Mouse (Mus musculus) midbrain, embryonic 15.5 days (tissue): ENCODE measurements around the gene Gm45711. TPM values are rescaled to one million over a fixed set of nuclear protein-coding genes. Genes with fewer than 3 reads are reported as not detected.
"Not testable (repeated sequence)": the region's sequence is repeated elsewhere in the genome, so short reads cannot be mapped to it uniquely, and the experiment has no call there.

ENCODE experiments used
- ATAC-seq: fragments of 200-750 bp; cut with Nextera tagmentation; replicated peaks from 2 replicates; pipeline ENCODE4 v1.8.0; 2017; ENCODE audit warnings: moderate TSS enrichment
- H3K27ac ChIP-seq: fragments of 300-500 bp; sonication (generic); 2 replicates; pipeline ENCODE4 v1.5.1; 2015; ENCODE audit warnings: mild to moderate bottlenecking, inconsistent platforms
- H3K27me3 ChIP-seq: fragments of 300-500 bp; sonication (generic); replicated peaks from 2 replicates; pipeline ENCODE4 v1.6.1; 2015; ENCODE audit warnings: inconsistent platforms
- H3K36me3 ChIP-seq: fragments of 300-500 bp; sonication (generic); replicated peaks from 2 replicates; pipeline ENCODE4 v1.6.1; 2015; ENCODE audit warnings: inconsistent platforms
- H3K4me1 ChIP-seq: fragments of 300-500 bp; sonication (generic); 2 replicates; pipeline ENCODE4 v1.6.1; 2015; ENCODE audit warnings: inconsistent platforms
- H3K4me2 ChIP-seq: fragments of 300-500 bp; sonication (generic); 2 replicates; pipeline ENCODE4 v1.6.1; 2015; ENCODE audit warnings: inconsistent platforms, mild to moderate bottlenecking, moderate library complexity
- H3K4me3 ChIP-seq: fragments of 300-500 bp; sonication (generic); 2 replicates; pipeline ENCODE4 v1.5.1; 2015; ENCODE audit warnings: mild to moderate bottlenecking, inconsistent platforms
- H3K9ac ChIP-seq: fragments of 300-500 bp; sonication (generic); 2 replicates; pipeline ENCODE4 v1.6.1; 2015; ENCODE audit warnings: mild to moderate bottlenecking, inconsistent platforms
- H3K9me3 ChIP-seq: fragments of 300-500 bp; sonication (generic); 2 replicates; pipeline ENCODE4 v1.6.1; 2016; ENCODE audit warnings: inconsistent platforms
- WGBS: fragments of 180-500 bp; shearing (Covaris S2); methylation state at CpG from one replicate; pipeline ENCODE4 v1.1.7; 2015; ENCODE audit warnings: mixed read lengths; 5-methylcytosine and 5-hydroxymethylcytosine counted together
- polyA plus RNA-seq: library from polyadenylated mRNA; unstranded; fragments of >200 nt; fragmentation: Nextera tagmentation; extraction: Ambion mirVana; gene quantifications from 2 replicates; pipeline ENCODE4 v1.2.1, GENCODE M21; 2015

Gene Gm45711
- polyA plus RNA-seq, 1 experiment from 2014 or later: not detected

DNA sequence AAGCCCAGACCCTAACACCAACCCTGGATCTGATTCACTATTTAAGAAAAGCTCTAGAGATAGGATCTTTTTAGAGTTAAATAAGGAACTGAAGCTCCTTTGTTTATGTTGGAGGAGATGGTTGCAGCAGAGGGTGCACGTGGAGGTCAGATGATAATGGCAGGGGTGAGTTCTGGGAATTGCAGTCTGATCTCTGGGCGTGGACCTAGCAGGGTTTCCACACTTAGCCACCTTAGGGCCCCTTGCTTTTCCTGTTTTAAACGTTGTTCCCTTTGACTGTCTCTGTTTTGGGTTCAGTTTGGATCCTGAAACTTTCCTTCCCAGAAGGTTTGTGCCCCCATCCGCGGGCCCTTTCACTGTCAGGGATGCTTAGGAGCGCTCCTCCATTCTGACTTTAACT, 1.5 kb downstream of the Gm45711 start:
- not testable (repeated sequence) for H3K4me2 ChIP-seq, ATAC-seq
- 66% methylated on average over 6 of the region's 6 CpGs for WGBS

DNA sequence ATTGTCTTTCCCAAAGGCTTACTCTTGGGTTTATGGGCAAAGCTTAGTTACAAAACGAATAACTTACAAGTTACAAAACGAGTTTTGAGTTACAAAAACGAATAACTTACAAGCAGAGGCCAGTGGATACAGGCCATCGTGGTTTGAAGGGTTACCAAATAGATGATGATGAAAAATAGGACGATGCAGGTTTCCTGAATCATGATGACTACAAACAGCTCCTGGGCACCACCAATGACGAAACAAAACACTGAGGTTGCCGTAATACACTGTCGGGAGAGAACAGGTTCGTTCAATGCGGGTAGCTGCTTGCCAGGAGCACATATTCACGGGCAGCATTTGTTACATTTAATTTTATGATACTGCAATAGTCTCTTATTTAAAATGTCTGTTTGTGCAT, 4.9 kb downstream of the Gm45711 start:
- H3K4me3 ChIP-seq: no peak overlapping the region
- H3K27me3 ChIP-seq: no peaks in the 10 kb centered on the region
- H3K4me2 ChIP-seq: no peak overlapping the region
- ATAC-seq: no peak
- no peaks in the 10 kb centered on the region for H3K36me3 ChIP-seq
- WGBS: 89% methylated on average over 11 of the region's 11 CpGs
- no peak overlapping the region for H3K9ac ChIP-seq
- H3K4me1 ChIP-seq: peaks cover 9% of the 10 kb centered on the region; the same call in 1 of the 2 replicates
- no peak overlapping the region for H3K27ac ChIP-seq
- no peaks in the 10 kb centered on the region for H3K9me3 ChIP-seq

More for the DNA sequence above, 1.5 kb downstream of the Gm45711 start:
- not testable (repeated sequence) for H3K27ac ChIP-seq, H3K36me3 ChIP-seq, H3K9ac ChIP-seq, H3K27me3 ChIP-seq, H3K4me3 ChIP-seq, H3K9me3 ChIP-seq, H3K4me1 ChIP-seq

DNA sequence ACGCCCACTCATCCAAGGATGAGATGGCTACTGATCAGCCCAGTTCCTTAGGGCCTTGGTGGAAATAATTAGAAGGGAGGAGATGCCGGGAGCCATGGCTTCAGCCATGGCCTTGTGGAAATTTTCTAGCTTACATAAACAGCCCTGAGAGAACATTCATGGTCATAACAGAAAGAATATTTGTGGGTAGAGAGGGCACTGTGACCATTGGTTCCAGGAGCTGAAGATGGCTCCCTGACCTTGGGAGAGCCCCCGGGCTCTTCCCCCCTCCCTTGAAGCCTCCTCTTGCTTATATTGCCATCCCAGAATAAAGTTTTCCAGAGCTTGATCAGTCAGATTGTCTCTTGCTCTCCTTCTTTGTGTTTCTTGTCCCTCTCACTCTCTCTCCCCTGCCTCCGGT, 7.3 kb downstream of the Gm45711 start:
- not testable (repeated sequence) for H3K9ac ChIP-seq, ATAC-seq, H3K27me3 ChIP-seq, H3K27ac ChIP-seq, H3K4me2 ChIP-seq, H3K4me1 ChIP-seq, H3K4me3 ChIP-seq, H3K36me3 ChIP-seq, H3K9me3 ChIP-seq
- WGBS: 94% methylated on average over 4 of the region's 4 CpGs

DNA sequence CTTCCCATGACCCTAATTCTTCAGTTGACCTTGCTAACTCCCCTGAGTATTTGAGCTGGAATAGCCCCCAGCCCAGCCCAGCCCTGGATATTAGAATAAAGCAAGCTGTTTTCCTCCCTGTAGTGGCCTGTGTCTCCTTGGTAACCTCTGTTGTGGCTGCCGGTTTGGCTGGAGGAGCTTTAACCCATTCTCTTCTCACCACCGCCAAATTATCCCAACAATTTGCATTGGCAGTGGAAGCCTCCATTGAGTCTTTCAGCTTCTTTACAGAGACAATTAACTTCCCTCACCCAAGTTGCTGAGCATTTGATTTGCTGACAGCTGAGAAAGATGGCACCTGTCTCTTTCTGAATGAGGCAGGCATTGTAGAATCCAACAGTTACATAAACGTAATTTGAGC, 8.3 kb downstream of the Gm45711 start:
- 0 out of 2 replicates have a peak, but pooled peaks have one; percentile 72 for ATAC-seq
- WGBS: 2% methylated on average over 3 of the region's 3 CpGs

DNA sequence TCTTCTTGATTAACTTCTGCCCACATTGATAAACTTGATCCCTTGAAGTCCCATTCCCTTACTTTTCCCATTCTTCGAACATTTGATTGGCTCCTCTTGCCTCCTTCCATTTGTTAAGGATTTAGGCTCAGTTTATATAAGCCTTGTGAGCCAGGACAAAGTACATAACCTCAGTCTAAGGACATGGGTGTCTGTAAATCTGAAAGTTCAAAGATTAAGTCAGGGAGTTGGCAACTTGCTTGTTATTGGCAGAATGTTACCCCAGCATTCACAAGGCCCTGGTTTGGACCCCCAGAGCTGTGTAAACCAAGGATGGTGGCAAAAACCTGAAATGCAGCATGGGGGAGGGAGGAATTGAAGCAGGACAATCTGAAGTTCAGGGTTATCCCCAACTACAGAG, 15.5 kb downstream of the Gm45711 start:
- Histone ChIP-seq H3K9me3 (no peaks in the 10 kb centered on the region), H3K9ac (no peak overlapping the region), H3K4me3 (no peak overlapping the region), H3K4me1 (no peaks in the 10 kb centered on the region), H3K27me3 (no peaks in the 10 kb centered on the region), H3K27ac (no peak overlapping the region), H3K36me3 (no peaks in the 10 kb centered on the region), H3K4me2 (no peak overlapping the region)
- 86% methylated on average over 1 of the region's 1 CpGs for WGBS
- ATAC-seq: no peak

More for the DNA sequence above, 8.3 kb downstream of the Gm45711 start:
- H3K9ac ChIP-seq, H3K27me3 ChIP-seq, H3K4me2 ChIP-seq, H3K4me3 ChIP-seq, H3K9me3 ChIP-seq, H3K4me1 ChIP-seq, H3K27ac ChIP-seq, H3K36me3 ChIP-seq: not testable (repeated sequence)

DNA sequence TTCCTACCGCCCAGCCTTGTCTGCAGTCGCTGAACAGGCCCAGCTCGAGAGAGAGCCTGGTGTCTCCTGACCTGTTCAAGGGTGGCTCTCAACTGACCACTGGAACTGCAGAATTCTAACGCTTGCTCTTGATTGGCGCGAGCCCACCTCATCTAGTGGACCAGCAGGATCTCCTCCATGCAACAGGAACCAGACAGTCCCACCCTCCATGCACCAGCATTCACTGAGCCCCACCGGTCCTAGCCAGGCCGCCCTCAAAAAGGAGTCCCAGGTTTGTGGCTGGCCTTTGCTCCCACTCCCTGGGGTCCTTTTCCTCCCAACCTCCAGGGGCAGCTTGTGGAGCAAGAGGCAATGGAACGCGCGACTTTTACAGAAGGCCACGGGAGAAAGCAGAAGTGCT, 16.8 kb downstream of the Gm45711 start, which contains the start of gene Cmtm2a:
Gene Cmtm2a (minus strand): TSS at position 101 of the 400 bp plus-strand sequence.
- not testable (repeated sequence) for H3K4me1 ChIP-seq, H3K4me2 ChIP-seq, H3K27me3 ChIP-seq, H3K36me3 ChIP-seq, H3K9me3 ChIP-seq, ATAC-seq, H3K9ac ChIP-seq, H3K27ac ChIP-seq, H3K4me3 ChIP-seq
- WGBS: 92% methylated on average over 12 of the region's 12 CpGs

DNA sequence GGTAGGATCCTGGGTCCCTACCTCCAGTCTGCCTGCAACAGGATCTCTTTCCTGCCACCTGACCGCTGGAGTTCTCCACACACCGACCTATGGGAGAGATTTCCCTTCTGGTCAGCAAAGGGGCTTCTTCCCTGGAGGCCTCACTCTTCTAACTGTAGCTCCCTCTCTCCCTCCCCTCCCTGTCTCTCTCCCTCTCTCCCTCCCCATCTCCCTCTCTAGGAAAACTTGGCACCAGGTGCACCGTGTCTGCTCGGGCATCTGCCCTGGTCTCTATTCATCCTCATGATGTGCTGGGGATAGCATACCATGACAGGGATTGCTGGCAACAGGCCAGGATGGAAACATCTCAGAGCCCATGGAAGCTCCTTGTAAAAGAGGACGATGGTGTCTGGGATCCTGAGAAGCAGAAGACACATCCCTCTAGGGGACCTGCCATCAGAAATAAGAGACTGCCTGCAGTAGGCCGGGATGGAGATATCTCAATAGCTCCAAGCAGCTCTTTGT, 40.9 kb downstream of the Gm45711 start:
- no peak for ATAC-seq

DNA sequence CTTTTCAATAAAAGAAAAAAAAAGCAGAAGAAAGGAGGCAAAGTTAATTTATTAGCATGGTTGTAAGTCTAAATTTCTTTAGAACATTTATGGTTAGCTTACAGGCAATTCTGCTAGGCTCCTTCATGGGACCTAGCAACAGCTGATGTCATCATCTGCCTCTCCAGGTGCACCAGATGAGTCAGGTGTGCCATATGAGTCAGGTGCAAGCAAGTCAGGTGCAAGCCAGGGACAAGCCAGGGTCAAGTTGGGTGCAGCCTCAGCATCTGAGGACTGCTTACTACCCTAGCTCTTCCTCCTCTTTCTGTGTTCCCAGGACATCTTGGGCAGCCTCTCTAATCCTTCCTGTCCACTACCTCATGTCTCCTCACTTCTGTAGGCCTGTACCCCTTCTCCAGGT, 41.5 kb downstream of the Gm45711 start:
- H3K4me1 ChIP-seq: no peaks in the 10 kb centered on the region
- H3K27me3 ChIP-seq: no peaks in the 10 kb centered on the region
- H3K36me3 ChIP-seq: no peaks in the 10 kb centered on the region
- H3K4me3 ChIP-seq: no peak overlapping the region
- H3K4me2 ChIP-seq: no peak overlapping the region
- ATAC-seq: no peak
- no peak overlapping the region for H3K9ac ChIP-seq
- no peak overlapping the region for H3K27ac ChIP-seq
- H3K9me3 ChIP-seq: no peaks in the 10 kb centered on the region

More for the DNA sequence above, 40.9 kb downstream of the Gm45711 start:
- H3K27me3 ChIP-seq: no peaks in the 10 kb centered on the region
- no peak overlapping the region for H3K27ac ChIP-seq
- H3K9me3 ChIP-seq: no peaks in the 10 kb centered on the region
- H3K9ac ChIP-seq: no peak overlapping the region
- no peak overlapping the region for H3K4me3 ChIP-seq
- 86% methylated on average over 6 of the region's 6 CpGs for WGBS
- H3K4me1 ChIP-seq: no peaks in the 10 kb centered on the region
- H3K36me3 ChIP-seq: no peaks in the 10 kb centered on the region
- H3K4me2 ChIP-seq: no peak overlapping the region

DNA sequence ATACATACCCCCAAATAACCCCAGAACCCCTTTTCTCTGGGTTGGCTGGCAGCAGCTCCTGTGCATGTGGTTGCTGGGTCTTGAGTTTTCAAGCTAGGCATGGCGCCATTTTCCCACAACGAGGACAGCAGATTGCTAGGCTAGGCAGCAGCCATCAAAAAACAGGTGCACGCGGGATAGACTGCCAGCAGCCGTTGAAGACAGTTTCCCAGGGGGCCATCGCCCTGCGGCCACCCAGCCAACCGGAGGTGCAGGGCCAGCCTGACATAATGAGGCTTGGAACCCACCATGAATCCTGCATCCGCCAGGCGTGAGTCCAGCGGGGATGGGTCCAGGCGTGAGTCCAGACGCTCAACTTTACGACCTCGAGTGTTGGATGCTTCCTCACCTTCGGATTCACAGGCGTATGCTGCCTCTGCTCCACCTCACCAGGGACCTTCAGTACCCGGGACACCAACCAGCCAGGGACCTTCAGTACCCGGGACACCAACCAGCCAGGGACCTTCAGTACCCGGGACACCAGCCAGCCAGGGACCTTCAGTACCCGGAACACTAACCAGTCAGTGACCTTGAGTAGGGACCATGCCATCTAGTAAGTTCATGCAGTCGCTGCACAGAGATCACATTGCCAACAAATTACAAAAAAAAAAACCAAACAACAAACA, 45.5 kb downstream of the Gm45711 start:
- not testable (repeated sequence) for ATAC-seq

DNA sequence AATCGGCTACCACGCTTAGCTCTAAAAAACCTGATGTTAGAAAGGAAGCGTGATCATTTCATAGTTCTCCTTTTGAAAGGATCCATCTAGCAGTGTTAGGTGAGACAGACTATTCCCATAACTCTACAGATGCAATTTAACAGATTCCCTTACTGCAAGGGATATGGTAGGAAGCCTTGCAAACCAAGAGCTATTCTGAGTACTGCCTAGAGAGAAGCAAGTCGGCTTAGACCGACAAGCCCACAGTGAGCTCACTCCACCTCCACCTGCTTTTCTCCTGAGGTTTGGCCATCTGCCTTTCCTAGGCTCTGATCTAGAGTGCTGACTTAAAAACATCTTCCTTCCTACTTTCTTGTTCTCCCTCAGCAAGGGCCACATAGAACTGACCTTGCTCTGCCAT, 48.1 kb downstream of the Gm45711 start:
- H3K9ac ChIP-seq, H3K4me2 ChIP-seq, H3K27ac ChIP-seq, H3K4me3 ChIP-seq, ATAC-seq, H3K27me3 ChIP-seq, H3K4me1 ChIP-seq, H3K9me3 ChIP-seq: not testable (repeated sequence)
- WGBS: 91% methylated on average over 5 of the region's 5 CpGs
- H3K36me3 ChIP-seq: peaks cover 12% of the 10 kb centered on the region

More for the DNA sequence above, 45.5 kb downstream of the Gm45711 start:
- H3K36me3 ChIP-seq, H3K9me3 ChIP-seq, H3K27ac ChIP-seq, H3K4me2 ChIP-seq, H3K27me3 ChIP-seq, H3K4me1 ChIP-seq, H3K4me3 ChIP-seq, H3K9ac ChIP-seq: not testable (repeated sequence)
- 96% methylated on average over 22 of the region's 22 CpGs for WGBS

DNA sequence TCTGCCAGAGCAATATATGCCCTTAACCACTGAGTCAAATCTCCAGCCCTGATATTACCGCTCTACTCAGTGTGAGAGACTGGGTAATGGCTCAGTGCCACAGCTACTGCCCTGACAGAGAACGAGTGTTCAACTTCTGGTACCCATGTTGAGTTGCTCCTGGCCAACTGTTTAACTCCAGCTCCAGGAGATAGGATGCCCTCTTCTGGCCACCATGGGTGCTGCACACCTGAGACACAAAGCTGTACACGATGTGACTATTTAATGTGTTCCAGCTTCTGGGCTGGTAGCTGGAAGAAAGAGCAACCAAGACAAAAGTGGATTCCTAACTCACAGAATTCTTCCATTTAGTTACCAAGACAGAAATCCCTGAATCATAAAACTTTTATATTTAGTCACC, 56.9 kb downstream of the Gm45711 start:
- no peak overlapping the region for H3K27ac ChIP-seq
- no peak for ATAC-seq
- H3K36me3 ChIP-seq: peaks cover under 1% of the 10 kb centered on the region; the same call in 1 of the 2 replicates
- no peaks in the 10 kb centered on the region for H3K27me3 ChIP-seq
- no peaks in the 10 kb centered on the region for H3K9me3 ChIP-seq
- WGBS: 93% methylated on average over 3 of the region's 3 CpGs
- no peak overlapping the region for H3K4me3 ChIP-seq
- H3K4me1 ChIP-seq: peaks cover 10% of the 10 kb centered on the region; the same call in 1 of the 2 replicates
- H3K9ac ChIP-seq: no peak overlapping the region
- no peak overlapping the region for H3K4me2 ChIP-seq

DNA sequence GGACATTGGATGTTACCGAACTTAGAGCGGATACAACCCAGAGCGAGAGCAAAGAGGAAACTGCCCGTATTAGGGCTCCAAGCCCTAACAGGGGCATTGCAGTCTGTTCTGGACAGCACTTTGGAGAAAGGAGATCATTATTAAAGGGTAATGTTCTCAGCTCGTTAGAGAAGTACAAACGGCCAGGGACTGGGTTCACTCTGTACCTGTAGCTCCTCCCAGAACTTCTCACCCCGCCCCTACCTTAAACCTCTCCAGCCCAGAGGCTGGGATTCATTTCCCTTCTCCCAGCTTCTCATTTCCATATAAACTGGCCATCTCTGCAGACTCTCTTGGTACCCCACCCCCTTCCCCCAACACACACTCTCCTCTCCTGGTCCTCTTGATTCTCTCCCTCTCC, 58.4 kb downstream of the Gm45711 start:
- H3K27ac ChIP-seq: no peak overlapping the region
- no peak for ATAC-seq
- H3K4me3 ChIP-seq: peak overlapping the region; percentile 72
- no peaks in the 10 kb centered on the region for H3K9me3 ChIP-seq
- H3K4me2 ChIP-seq: peak overlapping the region; percentile 81
- whole genome bisulfite sequencing: under 1% methylated on average over 7 of the region's 7 CpGs
- H3K4me1 ChIP-seq: peaks cover 24% of the 10 kb centered on the region
- no peaks in the 10 kb centered on the region for H3K27me3 ChIP-seq
- H3K36me3 ChIP-seq: no peaks in the 10 kb centered on the region
- H3K9ac ChIP-seq: peak overlapping the region; percentile 57
